ENCODE assay signal across 24 mouse cellular contexts in the genomic region with DNA sequence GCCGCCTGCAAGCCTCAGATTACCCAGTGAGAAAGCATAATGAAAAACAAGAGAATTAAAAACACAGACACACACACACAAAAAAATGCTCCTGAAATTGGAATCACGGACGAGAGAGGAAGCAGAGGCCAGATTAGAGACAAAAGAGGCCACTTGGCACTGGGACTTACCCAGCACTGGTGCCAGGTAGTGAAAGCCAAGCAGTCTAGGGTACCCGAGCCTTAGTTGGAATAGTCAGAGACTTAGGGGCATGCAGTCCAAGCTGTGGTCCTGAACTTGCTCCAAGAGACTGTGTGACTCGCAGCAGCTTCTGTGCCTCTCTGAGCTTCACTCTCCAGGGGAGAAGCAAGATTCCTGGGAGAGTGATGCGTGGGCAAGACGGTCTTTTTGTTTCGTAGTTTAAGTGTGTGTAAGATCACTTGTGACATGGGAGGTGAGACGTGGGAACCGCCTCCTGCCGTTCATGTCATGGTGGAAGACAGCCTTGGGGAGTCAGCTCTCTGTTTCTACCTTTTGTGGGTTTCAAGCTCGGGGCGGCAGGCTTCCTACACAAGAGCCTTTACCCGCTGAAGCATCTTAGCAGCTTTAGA.
A peak's percentile ranks its signal among the peaks of the same experiment; 100 is the strongest.
DNase-seq lines count a peak whose midpoint lies in the region; ATAC-seq lines count a peak whose summit lies in the region.
"Had no signal": no experiment of that assay in that cellular context is flagged by ENCODE, and none has a peak within 500 bp of the region (broad histone marks: within the 10 kb centered on the region; RNA-seq: fewer than 3 reads in every experiment).

No protein-coding gene starts in this region.

- H3K4me2 ChIP-seq in forebrain, embryonic 16.5 days (ENCODE audit: low read length): no peak overlapping the region
- no peak overlapping the region for H3K4me2 ChIP-seq in hindbrain, embryonic 16.5 days (ENCODE audit: low read length)
- no peak overlapping the region for H3K4me2 ChIP-seq in hindbrain, embryonic 11.5 days (replicated peaks; ENCODE audit: low read depth, low read length)
- H3K4me2 ChIP-seq: embryonic facial prominence, embryonic 15.5 days; heart, embryonic 15.5 days; limb, embryonic 12.5 days; liver, embryonic 11.5 days; midbrain, embryonic 15.5 days had no signal

- 56% methylated on average over 14 of the region's 14 CpGs for WGBS in forebrain, embryonic 16.5 days
- WGBS in forebrain, embryonic 10.5 days: 84% methylated on average over 14 of the region's 14 CpGs
- 70% methylated on average over 14 of the region's 14 CpGs for WGBS in hindbrain, embryonic 16.5 days
- WGBS in hindbrain, embryonic 11.5 days: 82% methylated on average over 14 of the region's 14 CpGs

- no peak overlapping the region for H3K9ac ChIP-seq in forebrain, embryonic 16.5 days (replicated peaks; ENCODE audit: low read depth, low read length)
- no peak overlapping the region for H3K9ac ChIP-seq in hindbrain, embryonic 16.5 days (ENCODE audit: low read depth, low read length)
- H3K9ac ChIP-seq in hindbrain, embryonic 11.5 days (ENCODE audit: low read depth, low read length): no peak overlapping the region
- H3K9ac ChIP-seq: embryonic facial prominence, embryonic 15.5 days; heart, embryonic 15.5 days; limb, embryonic 12.5 days; liver, postnatal 0 days; midbrain, embryonic 15.5 days had no signal

- ATAC-seq in forebrain, embryonic 16.5 days: peak; percentile 57; the same call in 1 of the 2 replicates
- peak; percentile 50; the same call in 1 of the 2 replicates for ATAC-seq in hindbrain, embryonic 16.5 days
- ATAC-seq in hindbrain, embryonic 11.5 days (ENCODE audit: low FRiP score): no peak
- ATAC-seq: liver, postnatal 0 days; lung, postnatal 0 days; midbrain, embryonic 15.5 days had no signal

- H3K9me3 ChIP-seq in forebrain, embryonic 16.5 days (ENCODE audit: control insufficient read depth, low read length): no peaks in the 10 kb centered on the region
- no peaks in the 10 kb centered on the region for H3K9me3 ChIP-seq in forebrain, embryonic 10.5 days
- H3K9me3 ChIP-seq in hindbrain, embryonic 16.5 days (ENCODE audit: control insufficient read depth, low read length): no peaks in the 10 kb centered on the region
- H3K9me3 ChIP-seq in hindbrain, embryonic 11.5 days (ENCODE audit: control insufficient read depth, low read length): no peaks in the 10 kb centered on the region
- H3K9me3 ChIP-seq: embryonic facial prominence, embryonic 15.5 days; G1E; heart, embryonic 15.5 days; limb, embryonic 12.5 days; midbrain, embryonic 15.5 days had no signal

- no peak for DNase-seq in forebrain, embryonic 10.5 days (ENCODE audit: extremely low spot score, low spot score)
- no peak for DNase-seq in hindbrain, embryonic 11.5 days (ENCODE audit: low spot score)
- peak; percentile 28 to 47 for DNase-seq in right cerebral cortex, adult 2 months (ENCODE audit: low spot score in 2 of 2)
- DNase-seq in right cerebral cortex, postnatal 14 days: no peak
- DNase-seq in kidney, postnatal 10 days: no peak
- DNase-seq: adrenal gland, adult 2 months; B cell, adult 2 months; cerebellum, adult 18-20 months; heart, postnatal 36 days; kidney, adult 2 months; liver, postnatal 0 days had no signal

- H3K27ac ChIP-seq in forebrain, embryonic 16.5 days (ENCODE audit: low read length): no peak overlapping the region
- H3K27ac ChIP-seq in forebrain, embryonic 10.5 days: no peak overlapping the region
- no peak overlapping the region for H3K27ac ChIP-seq in hindbrain, embryonic 16.5 days (ENCODE audit: low read depth, low read length)
- H3K27ac ChIP-seq in hindbrain, embryonic 11.5 days (ENCODE audit: low read depth, low read length): no peak overlapping the region
- H3K27ac ChIP-seq: embryonic facial prominence, embryonic 15.5 days; heart, embryonic 15.5 days; kidney, postnatal 0 days; limb, embryonic 12.5 days; macrophage; midbrain, embryonic 15.5 days had no signal

- H3K27me3 ChIP-seq in forebrain, embryonic 16.5 days (replicated peaks; ENCODE audit: control insufficient read depth, insufficient read depth, low read length): no peaks in the 10 kb centered on the region
- no peaks in the 10 kb centered on the region for H3K27me3 ChIP-seq in forebrain, embryonic 10.5 days (ENCODE audit: poor library complexity, severe bottlenecking)
- no peaks in the 10 kb centered on the region for H3K27me3 ChIP-seq in hindbrain, embryonic 16.5 days (replicated peaks; ENCODE audit: control insufficient read depth, insufficient read depth, low read length)
- no peaks in the 10 kb centered on the region for H3K27me3 ChIP-seq in hindbrain, embryonic 11.5 days (ENCODE audit: control insufficient read depth, insufficient read depth, low read length)
- H3K27me3 ChIP-seq: CH12.LX; midbrain, embryonic 15.5 days had no signal

- H3K4me1 ChIP-seq in forebrain, embryonic 16.5 days (replicated peaks; ENCODE audit: control insufficient read depth, insufficient read depth, low read length): peaks cover 17% of the 10 kb centered on the region
- H3K4me1 ChIP-seq in forebrain, embryonic 10.5 days: peaks cover 17% of the 10 kb centered on the region
- H3K4me1 ChIP-seq in hindbrain, embryonic 16.5 days (ENCODE audit: control insufficient read depth, insufficient read depth, low read depth, low read length): no peaks in the 10 kb centered on the region; the same call in 1 of the 2 replicates
- H3K4me1 ChIP-seq in hindbrain, embryonic 11.5 days (replicated peaks; ENCODE audit: control insufficient read depth, insufficient read depth, low read length): no peaks in the 10 kb centered on the region
- H3K4me1 ChIP-seq: embryonic facial prominence, embryonic 15.5 days; heart, embryonic 15.5 days; midbrain, embryonic 15.5 days had no signal

- H3K36me3 ChIP-seq in forebrain, embryonic 16.5 days (ENCODE audit: control insufficient read depth, insufficient read depth): no peaks in the 10 kb centered on the region
- no peaks in the 10 kb centered on the region for H3K36me3 ChIP-seq in forebrain, embryonic 10.5 days (replicated peaks)
- no peaks in the 10 kb centered on the region for H3K36me3 ChIP-seq in hindbrain, embryonic 16.5 days (ENCODE audit: control insufficient read depth, insufficient read depth, low read length)
- no peaks in the 10 kb centered on the region for H3K36me3 ChIP-seq in hindbrain, embryonic 11.5 days (ENCODE audit: control insufficient read depth, insufficient read depth, low read length)
- H3K36me3 ChIP-seq: embryonic facial prominence, embryonic 15.5 days; G1E; heart, embryonic 15.5 days; limb, embryonic 12.5 days; midbrain, embryonic 15.5 days had no signal

- no peak overlapping the region for H3K4me3 ChIP-seq in forebrain, embryonic 16.5 days (replicated peaks; ENCODE audit: low read length)
- H3K4me3 ChIP-seq in forebrain, embryonic 10.5 days: no peak overlapping the region
- no peak overlapping the region for H3K4me3 ChIP-seq in hindbrain, embryonic 16.5 days (ENCODE audit: low read length)
- no peak overlapping the region for H3K4me3 ChIP-seq in hindbrain, embryonic 11.5 days (ENCODE audit: low read depth, low read length)
- H3K4me3 ChIP-seq: embryonic facial prominence, embryonic 15.5 days; heart, embryonic 15.5 days; limb, embryonic 12.5 days; midbrain, embryonic 15.5 days; myocyte had no signal

Comparison
In these comparisons a context has a peak if more than half of its experiments do, and no peak if none do; other contexts are left out.
1. DNase-seq: peak in right cerebral cortex, adult 2 months (2 of 2); none in forebrain, embryonic 10.5 days (single experiment), hindbrain, embryonic 11.5 days (single experiment), right cerebral cortex, postnatal 14 days (single experiment) and kidney, postnatal 10 days (single experiment).